Mouse (Mus musculus) large intestine, adult 2 months (tissue): Measurements from ENCODE around the gene Itpka. TPM values are rescaled to one million over a fixed set of nuclear protein-coding genes. Genes with fewer than 3 reads are reported as not detected.
"Not testable (repeated sequence)": the region's sequence is repeated elsewhere in the genome, so short reads cannot be mapped to it uniquely, and the experiment has no call there.

Source experiments
- DNase-seq: peaks from one replicate; pipeline ENCODE4 v3.0.0-alpha.2; 2012; ENCODE audit warnings: low read depth, low spot score
- WGBS: fragments of 180-500 bp; shearing (Covaris S2); methylation state at CpG from one replicate; pipeline ENCODE4 v1.1.7; 2018; 5-methylcytosine and 5-hydroxymethylcytosine counted together
- polyA plus RNA-seq: library from polyadenylated mRNA; depleted of rRNA; stranded (reverse); fragments of >200 nt; gene quantifications from 2 replicates; pipeline ENCODE4 v1.2.3, GENCODE M21; 2012; rRNA removed

Gene Itpka
- polyA plus RNA-seq, result 32.1 and 41.0 TPM in 2 replicates

- WGBS, result under 1% methylated on average over 51 of the region's 53 CpGs
- no peak for DNase-seq
Observed at GRCm38 (mm10) chr2:119741581-119742411, at the start of gene Itpka. Gene Itpka, plus strand, starts transcription at chr2:119742337.

GRCm38 (mm10) chr2:119694826-119695225 is 47.3 kb upstream of the Itpka start:
- WGBS, result 71% methylated on average over 2 of the region's 2 CpGs

GRCm38 (mm10) chr2:119696111-119696510 is 46.0 kb upstream of the Itpka start:
- no peak for DNase-seq
- 50% methylated on average over 1 of the region's 1 CpGs for WGBS

More at GRCm38 (mm10) chr2:119694826-119695225, 47.3 kb upstream of the Itpka start:
- DNase-seq, result no peak

GRCm38 (mm10) chr2:119698472-119698871 is 43.7 kb upstream of the Itpka start:
- DNase-seq, result no peak
- WGBS, result 86% methylated on average over 2 of the region's 2 CpGs

- no peak for DNase-seq
- WGBS, result 91% methylated on average over 3 of the region's 3 CpGs
Observed at GRCm38 (mm10) chr2:119699962-119700361, 42.2 kb upstream of the Itpka start.

- no peak for DNase-seq
- 89% methylated on average over 2 of the region's 2 CpGs for WGBS
Observed at GRCm38 (mm10) chr2:119703171-119703570, 39.0 kb upstream of the Itpka start.

GRCm38 (mm10) chr2:119707676-119708075 is 34.5 kb upstream of the Itpka start:
- 77% methylated on average over 3 of the region's 3 CpGs for whole genome bisulfite sequencing

GRCm38 (mm10) chr2:119710011-119710410 is 32.1 kb upstream of the Itpka start:
- WGBS, result 91% methylated on average over 3 of the region's 3 CpGs
- DNase-seq, result no peak

More at GRCm38 (mm10) chr2:119707676-119708075, 34.5 kb upstream of the Itpka start:
- DNase-seq, result no peak

- DNase-seq, result not testable (repeated sequence)
- WGBS, result 98% methylated on average over 2 of the region's 2 CpGs
Observed at GRCm38 (mm10) chr2:119715868-119716267, 26.3 kb upstream of the Itpka start.

GRCm38 (mm10) chr2:119721070-119721469 is 21.1 kb upstream of the Itpka start:
- 95% methylated on average over 8 of the region's 8 CpGs for WGBS
- no peak for DNase-seq

- 89% methylated on average over 3 of the region's 3 CpGs for WGBS
Observed at GRCm38 (mm10) chr2:119727762-119728416, 14.2 kb upstream of the Itpka start.

GRCm38 (mm10) chr2:119730735-119731134 is 11.4 kb upstream of the Itpka start:
- DNase-seq, result no peak
- 79% methylated on average over 4 of the region's 4 CpGs for WGBS

More at GRCm38 (mm10) chr2:119727762-119728416, 14.2 kb upstream of the Itpka start:
- DNase-seq, result no peak

- 19% methylated on average over 12 of the region's 12 CpGs for WGBS
- DNase-seq, result no peak
Observed at GRCm38 (mm10) chr2:119737124-119737523, 5.0 kb upstream of the Itpka start.

- no peak for DNase-seq
- 35% methylated on average over 2 of the region's 2 CpGs for WGBS
Observed at GRCm38 (mm10) chr2:119740567-119740966, 1.6 kb upstream of the Itpka start.

- no peak for DNase-seq
- under 1% methylated on average over 70 of the region's 70 CpGs for WGBS
Observed at GRCm38 (mm10) chr2:119742461-119743175, 481 bp downstream of the Itpka start.

GRCm38 (mm10) chr2:119743176-119743807 is 1.2 kb downstream of the Itpka start:
- DNase-seq, result no peak
- 9% methylated on average over 21 of the region's 31 CpGs for WGBS

GRCm38 (mm10) chr2:119743808-119744162 is 1.6 kb downstream of the Itpka start:
- no peak for DNase-seq
- WGBS, result 23% methylated on average over 22 of the region's 22 CpGs

GRCm38 (mm10) chr2:119744163-119745111 is 2.3 kb downstream of the Itpka start:
- DNase-seq, result peak; percentile 60
- WGBS, result 11% methylated on average over 46 of the region's 46 CpGs

- no peak for DNase-seq
- 10% methylated on average over 1 of the region's 1 CpGs for WGBS
Observed at GRCm38 (mm10) chr2:119745281-119745680, 3.1 kb downstream of the Itpka start.
